Mouse (Mus musculus) ovary, postnatal 14 days (tissue): ENCODE results near the gene Mapk13.

Source experiments
- DNase-seq: peaks from one replicate; pipeline ENCODE4 v3.0.0; 2022; ENCODE audit warnings: low spot score

Mapk13 gene

GRCm38 (mm10) chr17:28775161-28775560, 6.1 kb downstream of the Mapk13 start:
- DNase-seq = no peak

- DNase-seq = no peak
Measured at GRCm38 (mm10) chr17:28776817-28777216, 7.7 kb downstream of the Mapk13 start.

GRCm38 (mm10) chr17:28777231-28778005, 8.3 kb downstream of the Mapk13 start:
- no peak for DNase-seq

- no peak for DNase-seq
Measured at GRCm38 (mm10) chr17:28779735-28780134, 10.6 kb downstream of the Mapk13 start.

GRCm38 (mm10) chr17:28780836-28781235, 11.7 kb downstream of the Mapk13 start:
- no peak for DNase-seq

- no peak for DNase-seq
Measured at GRCm38 (mm10) chr17:28781290-28782045, 12.4 kb downstream of the Mapk13 start.

- DNase-seq = no peak
Measured at GRCm38 (mm10) chr17:28785036-28785435, 15.9 kb downstream of the Mapk13 start.

- DNase-seq = no peak
Measured at GRCm38 (mm10) chr17:28787507-28787906, 18.4 kb downstream of the Mapk13 start.

- no peak for DNase-seq
Measured at GRCm38 (mm10) chr17:28797031-28797430, 27.9 kb downstream of the Mapk13 start.

GRCm38 (mm10) chr17:28799291-28800160, 30.4 kb downstream of the Mapk13 start:
- DNase-seq = no peak

GRCm38 (mm10) chr17:28800281-28800670, 31.2 kb downstream of the Mapk13 start:
- no peak for DNase-seq

GRCm38 (mm10) chr17:28800671-28801412, 31.7 kb downstream of the Mapk13 start, which contains the start of gene Brpf3:
TSS of gene Brpf3 (plus strand) at chr17:28801090.
- peak; percentile 78 for DNase-seq

- DNase-seq = peak; percentile 98
Measured at GRCm38 (mm10) chr17:28801474-28802005, 32.4 kb downstream of the Mapk13 start.

GRCm38 (mm10) chr17:28802006-28802481, 32.9 kb downstream of the Mapk13 start:
- no peak for DNase-seq

- no peak for DNase-seq
Measured at GRCm38 (mm10) chr17:28803316-28803715, 34.2 kb downstream of the Mapk13 start.

GRCm38 (mm10) chr17:28804973-28805372, 35.9 kb downstream of the Mapk13 start:
- no peak for DNase-seq

GRCm38 (mm10) chr17:28806770-28807169, 37.7 kb downstream of the Mapk13 start:
- no peak for DNase-seq

- DNase-seq = no peak
Measured at GRCm38 (mm10) chr17:28808714-28809113, 39.6 kb downstream of the Mapk13 start.

GRCm38 (mm10) chr17:28809175-28809831, 40.2 kb downstream of the Mapk13 start:
- DNase-seq = no peak

GRCm38 (mm10) chr17:28812345-28812744, 43.2 kb downstream of the Mapk13 start:
- no peak for DNase-seq
